Mouse (Mus musculus): ENCODE results near the gene Ptgr1.

Gene Ptgr1

GRCm38 (mm10) chr4:58990609-58991434, 3.9 kb upstream of the Ptgr1 start:
- no peak for DNase-seq (ENCODE audit: low read depth, low spot score)

- no peak for DNase-seq (ENCODE audit: low read depth, low spot score)
Observed at GRCm38 (mm10) chr4:58989303-58989898, 2.5 kb upstream of the Ptgr1 start.

- peak; percentile 25 for DNase-seq (ENCODE audit: low read depth, low spot score)
Observed at GRCm38 (mm10) chr4:58985157-58985648, 1.7 kb downstream of the Ptgr1 start.

- DNase-seq (ENCODE audit: low read depth, low spot score) = no peak
Observed at GRCm38 (mm10) chr4:58982806-58983205, 4.1 kb downstream of the Ptgr1 start.

GRCm38 (mm10) chr4:58981421-58981820, 5.5 kb downstream of the Ptgr1 start:
- no peak for DNase-seq (ENCODE audit: low read depth, low spot score)

GRCm38 (mm10) chr4:58975711-58976110, 11.2 kb downstream of the Ptgr1 start:
- DNase-seq (ENCODE audit: low read depth, low spot score) = no peak

GRCm38 (mm10) chr4:58970678-58971077, 16.2 kb downstream of the Ptgr1 start:
- no peak for DNase-seq (ENCODE audit: low read depth, low spot score)

GRCm38 (mm10) chr4:58965136-58965535, 21.8 kb downstream of the Ptgr1 start:
- DNase-seq (ENCODE audit: low read depth, low spot score) = no peak

- no peak for DNase-seq (ENCODE audit: low read depth, low spot score)
Observed at GRCm38 (mm10) chr4:58963271-58963670, 23.6 kb downstream of the Ptgr1 start.

GRCm38 (mm10) chr4:58961719-58962118, 25.2 kb downstream of the Ptgr1 start:
- DNase-seq (ENCODE audit: low read depth, low spot score) = no peak

- DNase-seq (ENCODE audit: low read depth, low spot score) = no peak
Observed at GRCm38 (mm10) chr4:58952630-58953029, 34.3 kb downstream of the Ptgr1 start.

GRCm38 (mm10) chr4:58948391-58948790, 38.5 kb downstream of the Ptgr1 start:
- no peak for DNase-seq (ENCODE audit: low read depth, low spot score)

GRCm38 (mm10) chr4:58944695-58945094, 42.2 kb downstream of the Ptgr1 start:
- DNase-seq (ENCODE audit: low read depth, low spot score) = no peak

GRCm38 (mm10) chr4:58944206-58944553, 42.7 kb downstream of the Ptgr1 start:
- no peak for DNase-seq (ENCODE audit: low read depth, low spot score)

GRCm38 (mm10) chr4:58943420-58944205, 43.3 kb downstream of the Ptgr1 start, which contains the start of gene Zkscan16:
TSS of gene Zkscan16 (plus strand) at chr4:58943628.
- peak; percentile 40 for DNase-seq (ENCODE audit: low read depth, low spot score)

GRCm38 (mm10) chr4:58942942-58943341, 44.0 kb downstream of the Ptgr1 start:
- DNase-seq (ENCODE audit: low read depth, low spot score) = no peak

- no peak for DNase-seq (ENCODE audit: low read depth, low spot score)
Observed at GRCm38 (mm10) chr4:58941638-58942037, 45.3 kb downstream of the Ptgr1 start.

GRCm38 (mm10) chr4:58935846-58936245, 51.1 kb downstream of the Ptgr1 start:
- no peak for DNase-seq (ENCODE audit: low read depth, low spot score)

- DNase-seq (ENCODE audit: low read depth, low spot score) = peak; percentile 76
Observed at GRCm38 (mm10) chr4:58934746-58935476, 52.0 kb downstream of the Ptgr1 start.

GRCm38 (mm10) chr4:58934308-58934707, 52.6 kb downstream of the Ptgr1 start:
- no peak for DNase-seq (ENCODE audit: low read depth, low spot score)

GRCm38 (mm10) chr4:58932541-58932940, 54.4 kb downstream of the Ptgr1 start:
- DNase-seq (ENCODE audit: low read depth, low spot score) = no peak

All from skeletal muscle tissue, adult 2 months (tissue).